Mouse (Mus musculus) kidney, adult 2 months (tissue): ENCODE results near the gene Atmin. TPM values are rescaled to one million over a fixed set of nuclear protein-coding genes. Genes with fewer than 3 reads are reported as not detected.

ENCODE experiments used
- DNase-seq: peaks from one replicate; pipeline ENCODE4 v3.0.0; 2021
- H3K27ac ChIP-seq: fragments of 200-500 bp; 2 replicates; pipeline ENCODE4 v1.5.1; 2012; ENCODE audit warnings: low read depth, low read length, control low read depth, inconsistent platforms; ENCODE audit not compliant: insufficient read depth
- H3K27me3 ChIP-seq: fragments of 200-500 bp; replicated peaks from 2 replicates; pipeline ENCODE4 v1.6.1; 2012; ENCODE audit warnings: mild to moderate bottlenecking, moderate library complexity, low read length, inconsistent platforms; ENCODE audit not compliant: control insufficient read depth, insufficient read depth
- H3K36me3 ChIP-seq: fragments of 200-500 bp; 2 replicates; pipeline ENCODE4 v1.6.1; 2012; ENCODE audit warnings: mild to moderate bottlenecking, moderate library complexity, low read length, inconsistent platforms; ENCODE audit not compliant: control insufficient read depth, insufficient read depth
- H3K4me1 ChIP-seq: fragments of 200-500 bp; 2 replicates; pipeline ENCODE4 v1.6.1; 2011; ENCODE audit warnings: low read length; ENCODE audit not compliant: control insufficient read depth, insufficient read depth
- H3K4me3 ChIP-seq: fragments of 200-500 bp; 2 replicates; pipeline ENCODE4 v1.5.1; 2011; ENCODE audit warnings: mild to moderate bottlenecking, low read depth, low read length, control low read depth; ENCODE audit not compliant: insufficient read depth
- CTCF ChIP-seq: fragments of 200-500 bp; conservative IDR thresholded peaks from 2 replicates; pipeline ENCODE4 v1.5.1; 2011; ENCODE audit warnings: low read depth, mild to moderate bottlenecking, control low read depth, low read length, moderate library complexity, mixed read lengths; ENCODE audit not compliant: insufficient read depth, insufficient read length
- POLR2A ChIP-seq: fragments of 200-500 bp; IDR thresholded peaks from one replicate; pipeline ENCODE4 v1.6.1; 2011; ENCODE audit warnings: low read depth, low read length, control low read depth
- WGBS: fragments of 180-500 bp; shearing (Covaris S2); methylation state at CpG from one replicate; pipeline ENCODE4 v1.1.7; 2018; 5-methylcytosine and 5-hydroxymethylcytosine counted together
- polyA plus RNA-seq: library from polyadenylated mRNA; depleted of rRNA; stranded (reverse); fragments of >200 nt; gene quantifications from 2 replicates; pipeline ENCODE4 v1.2.3, GENCODE M21; 2012

Atmin gene
- polyA plus RNA-seq, 1 experiment: 15.9 TPM

DNA sequence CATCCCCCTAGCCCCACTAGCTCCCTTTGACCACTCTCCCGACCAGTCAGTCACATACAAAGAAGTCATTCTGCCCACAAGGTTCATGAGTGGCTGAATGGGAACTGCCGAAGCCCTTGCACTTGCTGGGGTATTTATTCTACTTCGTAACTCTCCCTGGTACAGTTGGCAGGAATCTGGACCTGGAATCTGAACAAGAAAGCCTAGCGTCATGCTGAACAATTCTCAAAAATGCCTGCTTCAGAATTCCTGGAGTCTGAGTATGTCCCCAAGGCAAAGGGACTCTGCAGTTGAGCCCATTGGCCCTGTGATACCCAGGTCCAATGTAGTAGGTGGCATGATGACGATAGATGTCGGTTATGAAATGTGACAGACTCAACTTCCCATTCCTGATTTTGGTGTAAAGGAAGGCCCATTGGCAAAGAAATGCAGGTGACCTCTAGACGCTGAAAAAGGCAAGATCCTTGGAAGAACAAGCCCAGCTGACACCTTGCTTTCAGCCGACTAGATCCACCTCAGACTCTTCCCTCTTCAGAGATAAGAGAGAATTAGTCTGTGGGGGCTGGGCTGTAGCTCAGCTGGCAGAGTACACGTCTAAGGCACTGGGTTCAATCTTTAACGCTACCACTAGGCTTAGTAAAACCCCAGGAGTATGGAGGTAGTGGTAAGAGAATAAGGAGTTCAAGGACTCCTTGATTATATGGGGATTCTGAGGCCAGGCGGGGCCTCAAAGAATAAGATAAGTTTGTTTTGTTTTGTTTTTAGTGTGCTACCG lies 722 bp upstream of the Atmin start:
- 76% methylated on average over 12 of the region's 12 CpGs for WGBS
- H3K36me3 ChIP-seq: no peaks in the 10 kb centered on the region
- TF ChIP-seq POLR2A (no peak), CTCF (no peak)
- H3K4me1 ChIP-seq: peaks cover 11% of the 10 kb centered on the region
- DNase-seq: no peak
- H3K27ac ChIP-seq: no peak overlapping the region
- H3K4me3 ChIP-seq: no peak overlapping the region
- H3K27me3 ChIP-seq: no peaks in the 10 kb centered on the region

DNA sequence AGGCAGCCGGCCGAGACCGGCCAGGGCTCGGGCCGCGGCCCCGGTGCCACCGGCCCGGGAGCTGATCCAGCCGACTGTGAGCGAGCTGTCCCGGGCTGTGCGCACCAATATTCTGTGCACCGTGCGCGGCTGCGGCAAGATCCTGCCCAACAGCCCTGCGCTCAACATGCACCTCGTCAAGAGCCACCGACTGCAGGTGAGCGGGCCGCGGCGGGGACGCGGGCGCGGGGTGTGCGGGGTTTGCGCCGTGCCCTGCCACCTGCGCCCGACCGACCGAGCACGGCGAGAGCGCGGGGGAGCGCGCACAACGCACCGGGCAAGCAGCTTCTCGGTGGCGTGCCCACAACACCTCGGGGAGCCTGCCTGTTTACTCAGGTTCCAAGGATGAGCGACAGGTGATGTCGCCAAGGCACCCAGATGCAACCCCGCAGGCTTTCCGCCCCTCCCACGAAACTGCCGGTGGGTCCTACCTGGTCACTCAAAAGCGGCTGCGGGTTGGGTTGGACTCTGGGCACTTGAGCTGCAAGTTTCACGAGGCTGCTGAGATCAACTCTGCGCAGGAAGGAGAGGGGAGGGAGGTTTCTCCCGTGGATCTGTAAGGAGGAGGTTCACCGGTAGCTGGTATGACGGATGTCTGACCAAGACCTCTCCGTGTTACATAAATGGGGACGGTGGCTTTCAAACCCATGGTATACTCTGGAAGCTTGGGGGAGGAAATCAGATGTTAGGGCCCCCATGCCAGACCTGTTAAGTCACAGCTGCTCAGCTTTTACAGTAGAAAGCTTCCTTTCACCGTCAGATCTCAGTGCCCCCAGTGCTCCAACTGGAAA lies 577 bp downstream of the Atmin start:
- peak; percentile 52 for DNase-seq
- Histone ChIP-seq H3K4me3 (peak overlapping the region; percentile 97), H3K27me3 (no peaks in the 10 kb centered on the region), H3K27ac (peak overlapping the region; percentile 37), H3K36me3 (no peaks in the 10 kb centered on the region), H3K4me1 (peaks cover 11% of the 10 kb centered on the region)
- TF ChIP-seq POLR2A (no peak), CTCF (no peak)
- under 1% methylated on average over 62 of the region's 62 CpGs for WGBS

DNA sequence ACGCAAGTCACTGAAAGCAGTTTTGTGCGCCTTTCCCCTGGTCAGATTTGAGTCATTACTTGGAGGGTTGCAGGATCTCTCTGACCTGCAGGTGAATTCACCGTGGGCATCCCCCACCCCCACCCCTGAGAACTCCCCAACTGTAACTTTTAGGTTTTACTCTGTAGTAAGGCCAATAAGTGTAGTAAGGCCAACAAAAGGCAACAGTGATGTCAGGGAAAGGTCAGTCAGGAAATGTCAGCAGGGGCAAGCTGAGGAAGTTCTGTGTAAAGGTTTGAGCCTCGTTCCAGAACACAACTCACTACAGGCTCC lies 1.1 kb downstream of the Atmin start:
- no peak overlapping the region for H3K27ac ChIP-seq
- no peaks in the 10 kb centered on the region for H3K27me3 ChIP-seq
- TF ChIP-seq CTCF: no peak
- no peak for TF ChIP-seq POLR2A
- no peaks in the 10 kb centered on the region for H3K36me3 ChIP-seq
- DNase-seq: no peak
- H3K4me3 ChIP-seq: peak overlapping the region; percentile 97; the same call in 1 of the 2 replicates
- 7% methylated on average over 4 of the region's 4 CpGs for WGBS
- H3K4me1 ChIP-seq: peaks cover 11% of the 10 kb centered on the region

DNA sequence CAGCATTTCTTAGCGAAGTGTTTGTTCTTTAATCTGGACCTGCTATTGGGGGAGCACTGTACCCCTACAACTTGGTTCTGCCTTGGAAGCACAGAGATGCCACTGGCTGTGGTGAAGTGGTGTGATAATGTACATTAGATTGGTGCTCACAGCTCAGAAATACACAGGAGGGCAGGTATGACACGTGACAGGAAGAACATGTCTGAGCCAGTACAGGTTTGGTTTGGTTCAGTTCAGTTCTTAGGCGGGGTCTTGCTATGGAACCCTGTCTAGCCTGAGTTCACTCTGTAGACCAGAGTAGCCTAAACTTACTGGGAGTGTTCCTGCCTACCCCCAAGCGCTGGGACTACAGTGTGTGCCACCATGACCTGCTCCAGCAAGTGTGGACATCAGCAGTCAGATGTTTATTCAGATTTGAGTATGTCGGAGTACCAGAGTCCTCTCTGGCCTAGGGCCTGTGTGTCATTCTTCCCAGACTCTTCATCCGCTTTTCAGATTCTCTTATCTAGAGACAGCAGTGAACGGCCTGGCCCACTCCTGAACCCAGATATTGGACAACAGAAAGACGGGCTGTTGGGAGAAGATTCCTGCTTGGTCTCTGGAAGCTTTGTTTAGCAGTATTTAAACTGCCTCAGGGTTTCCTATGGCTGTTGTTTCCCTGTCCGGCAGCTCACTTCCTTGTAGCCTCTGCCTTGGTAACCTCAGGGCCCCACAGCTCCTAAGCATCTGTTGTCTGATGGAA lies 2.1 kb downstream of the Atmin start:
- WGBS: 88% methylated on average over 9 of the region's 9 CpGs
- H3K36me3 ChIP-seq: no peaks in the 10 kb centered on the region
- H3K4me3 ChIP-seq: no peak overlapping the region
- no peak for DNase-seq
- H3K4me1 ChIP-seq: peaks cover 11% of the 10 kb centered on the region
- no peaks in the 10 kb centered on the region for H3K27me3 ChIP-seq
- no peak overlapping the region for H3K27ac ChIP-seq
- TF ChIP-seq POLR2A (no peak), CTCF (no peak)

DNA sequence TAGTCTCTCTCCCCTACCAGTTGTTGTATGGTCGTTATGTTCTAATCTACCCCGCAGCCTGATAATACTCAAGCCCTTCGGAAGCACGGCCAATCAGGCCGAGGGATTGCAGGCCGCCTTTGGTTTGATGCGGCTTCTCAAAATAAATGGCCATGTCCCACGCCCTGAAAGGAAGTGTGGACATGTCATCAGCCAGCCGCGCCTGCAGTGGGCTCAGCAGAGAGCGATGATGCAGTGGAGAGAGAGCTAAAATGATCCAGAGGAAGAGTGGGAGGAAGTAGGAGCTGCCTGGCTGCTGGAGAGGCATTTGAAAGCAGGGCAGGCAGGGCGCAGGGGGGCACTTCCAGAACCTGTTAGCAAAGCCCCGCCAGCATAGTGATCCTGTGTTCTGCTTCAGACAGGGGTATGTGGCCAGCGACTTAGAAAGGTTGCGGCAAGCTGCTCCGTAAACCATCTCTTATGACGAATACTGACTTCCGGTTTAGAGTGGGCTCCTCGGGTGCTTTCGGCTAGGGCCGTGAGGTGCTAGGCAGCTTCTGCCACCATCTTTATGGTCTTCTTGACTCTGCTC lies 3.2 kb downstream of the Atmin start:
- TF ChIP-seq CTCF (no peak), POLR2A (no peak)
- H3K4me1 ChIP-seq: peaks cover 14% of the 10 kb centered on the region
- H3K27ac ChIP-seq: no peak overlapping the region
- 68% methylated on average over 21 of the region's 21 CpGs for WGBS
- peak; percentile 21 for DNase-seq
- H3K27me3 ChIP-seq: no peaks in the 10 kb centered on the region
- H3K4me3 ChIP-seq: peak overlapping the region; percentile 9
- no peaks in the 10 kb centered on the region for H3K36me3 ChIP-seq

DNA sequence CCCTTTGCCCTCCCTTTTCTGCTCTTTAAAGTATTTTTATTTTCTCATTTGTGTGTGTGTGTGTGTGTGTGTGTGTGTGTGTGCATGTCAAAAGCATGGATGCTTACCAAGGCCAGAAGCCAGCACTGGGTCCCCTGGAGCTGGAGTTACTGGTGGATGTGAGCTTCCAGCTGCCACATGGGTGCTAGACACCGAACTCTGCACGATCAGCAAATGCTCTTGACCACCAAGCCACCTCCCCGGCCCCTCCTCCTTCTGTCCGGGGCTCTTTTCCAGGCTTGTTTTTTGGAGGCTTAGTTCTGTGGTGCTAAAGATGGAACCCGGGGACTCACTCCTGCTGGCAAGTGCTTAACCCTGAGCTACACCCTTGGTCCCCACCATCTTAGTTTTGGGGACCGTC lies 3.7 kb downstream of the Atmin start:
- no peak for DNase-seq
- 62% methylated on average over 6 of the region's 6 CpGs for WGBS
- Histone ChIP-seq H3K36me3 (no peaks in the 10 kb centered on the region), H3K27ac (no peak overlapping the region), H3K4me1 (peaks cover 15% of the 10 kb centered on the region), H3K27me3 (no peaks in the 10 kb centered on the region), H3K4me3 (peak overlapping the region; percentile 9; the same call in 1 of the 2 replicates)
- TF ChIP-seq POLR2A (no peak), CTCF (no peak)

DNA sequence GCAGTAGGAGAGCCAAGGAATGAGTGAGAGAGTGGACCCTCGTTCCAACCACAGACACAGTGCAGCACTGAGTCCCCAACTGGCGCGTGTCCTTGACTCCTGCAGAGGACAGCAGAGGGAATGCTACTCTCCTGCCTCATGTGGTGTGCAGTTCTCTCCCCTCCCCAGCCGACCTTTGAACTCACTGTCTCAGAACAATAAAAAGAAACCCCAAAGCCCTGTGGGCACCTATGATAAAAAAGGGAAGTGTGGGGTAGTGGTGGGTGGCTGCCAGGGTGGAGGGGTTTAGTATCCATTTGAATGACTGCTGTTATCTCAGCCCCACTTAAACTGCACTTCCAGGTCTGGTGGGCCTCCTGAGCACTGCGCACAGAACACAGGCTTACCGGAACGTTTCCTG lies 4.4 kb downstream of the Atmin start:
- no peaks in the 10 kb centered on the region for H3K27me3 ChIP-seq
- no peaks in the 10 kb centered on the region for H3K36me3 ChIP-seq
- WGBS: 86% methylated on average over 7 of the region's 7 CpGs
- H3K27ac ChIP-seq: no peak overlapping the region
- peaks cover 15% of the 10 kb centered on the region for H3K4me1 ChIP-seq
- TF ChIP-seq POLR2A: no peak
- no peak for TF ChIP-seq CTCF
- no peak for DNase-seq
- no peak overlapping the region for H3K4me3 ChIP-seq
